Mouse (Mus musculus): ENCODE measurements around the gene Galnt2. TPM values are rescaled to one million over a fixed set of nuclear protein-coding genes. Genes with fewer than 3 reads are reported as not detected.

Gene Galnt2
- total and polyA plus RNA-seq, 2 experiments from 2014 or later = 36.5 to 54.9 TPM

DNA sequence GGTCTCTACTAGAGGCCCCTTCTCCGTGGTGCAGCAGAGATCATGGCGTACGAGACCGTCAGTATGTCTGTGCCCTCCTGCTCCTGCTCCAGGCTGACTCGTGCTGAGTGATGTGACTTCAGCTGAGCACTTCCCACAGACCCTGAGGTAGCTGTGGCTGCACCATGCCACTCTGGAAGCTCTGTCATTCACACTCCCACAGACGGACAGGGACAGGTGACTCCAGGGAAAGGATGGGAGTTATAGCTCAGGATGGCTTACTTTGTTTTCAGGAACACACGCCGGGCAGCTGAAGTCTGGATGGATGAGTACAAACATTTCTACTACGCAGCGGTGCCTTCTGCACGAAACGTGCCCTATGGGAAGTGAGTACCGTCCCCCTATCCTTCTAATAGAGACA lies 105.1 kb downstream of the Galnt2 start:
- no peaks in the 10 kb centered on the region for H3K9me3 ChIP-seq (ENCODE audit: low read length)
- no peaks in the 10 kb centered on the region for H3K27me3 ChIP-seq (ENCODE audit: insufficient read depth, low read length)
- no peak overlapping the region for H3K4me3 ChIP-seq (ENCODE audit: low read length)
- DNase-seq (ENCODE audit: low spot score) (no peak), ATAC-seq (no peak)
- peaks cover 52% of the 10 kb centered on the region for H3K36me3 ChIP-seq (ENCODE audit: insufficient read depth, low read length)
- 0 out of 2 replicates have a peak, but pooled peaks cover 3% of the 10 kb centered on the region for H3K4me1 ChIP-seq (ENCODE audit: insufficient read depth, low read length)
- no peak overlapping the region for H3K9ac ChIP-seq (replicated peaks; ENCODE audit: low read length)
- H3K4me2 ChIP-seq (ENCODE audit: low read depth, low read length) = no peak overlapping the region
- 94% methylated on average over 13 of the region's 13 CpGs for WGBS
- no peak for TF ChIP-seq CTCF (IDR thresholded peaks at IDR 0.05; ENCODE audit: low read depth)
- H3K27ac ChIP-seq = no peak overlapping the region

- H3K4me2 ChIP-seq (ENCODE audit: low read depth, low read length) = no peak overlapping the region
- TF ChIP-seq CTCF (IDR thresholded peaks at IDR 0.05; ENCODE audit: low read depth) = no peak
- DNase-seq (ENCODE audit: low spot score) (no peak), ATAC-seq (no peak)
- 88% methylated on average over 3 of the region's 3 CpGs for WGBS
- H3K4me1 ChIP-seq (ENCODE audit: insufficient read depth, low read length) = 0 out of 2 replicates have a peak, but pooled peaks cover 3% of the 10 kb centered on the region
- H3K9ac ChIP-seq (replicated peaks; ENCODE audit: low read length) = no peak overlapping the region
- H3K4me3 ChIP-seq (ENCODE audit: low read length) = no peak overlapping the region
- H3K27me3 ChIP-seq (ENCODE audit: insufficient read depth, low read length) = no peaks in the 10 kb centered on the region
- H3K36me3 ChIP-seq (ENCODE audit: insufficient read depth, low read length) = peaks cover 62% of the 10 kb centered on the region
- H3K9me3 ChIP-seq (ENCODE audit: low read length) = no peaks in the 10 kb centered on the region
- no peak overlapping the region for H3K27ac ChIP-seq
These were observed 108.6 kb downstream of the Galnt2 start for GRCm38 (mm10) chr8:124339742-124340141.

DNA sequence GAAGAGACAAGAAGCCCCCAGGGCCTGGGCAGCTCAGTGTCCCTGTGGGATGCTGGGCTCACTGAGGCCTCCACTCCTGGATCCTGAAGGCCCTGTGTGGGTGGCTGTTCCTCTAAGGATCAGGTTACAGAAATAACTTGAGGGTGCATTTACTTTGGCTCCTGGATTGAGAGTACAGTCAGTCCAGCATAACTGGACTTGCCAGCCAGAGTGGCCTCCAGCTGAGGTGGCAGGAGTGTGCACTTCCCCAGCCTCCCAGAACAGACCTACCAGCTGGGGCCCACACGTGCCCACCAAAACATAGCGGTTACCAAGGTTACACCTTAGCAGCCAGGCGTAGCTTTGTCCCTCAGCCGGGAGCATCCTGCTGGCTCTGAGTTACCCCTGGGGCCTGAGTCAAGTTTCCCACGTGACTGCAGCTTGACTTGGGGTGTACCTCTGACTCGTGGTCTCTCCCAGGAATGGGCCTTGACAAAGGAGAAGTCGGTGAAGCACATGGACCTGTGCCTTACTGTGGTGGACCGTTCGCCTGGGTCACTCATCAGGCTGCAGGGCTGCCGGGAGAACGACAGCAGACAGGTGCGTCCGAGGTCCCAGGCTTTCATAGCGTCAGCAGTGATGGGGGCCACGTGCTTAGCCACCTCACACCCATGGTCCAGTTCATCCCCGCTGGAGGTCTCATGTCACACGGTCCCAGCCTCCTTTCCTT lies 109.3 kb downstream of the Galnt2 start:
- DNase-seq (ENCODE audit: low spot score) (peak; percentile 54), ATAC-seq (peak; percentile 81)
- Histone ChIP-seq H3K4me3 (ENCODE audit: low read length) (no peak overlapping the region), H3K9me3 (ENCODE audit: low read length) (no peaks in the 10 kb centered on the region), H3K27me3 (ENCODE audit: insufficient read depth, low read length) (no peaks in the 10 kb centered on the region), H3K36me3 (ENCODE audit: insufficient read depth, low read length) (peaks cover 61% of the 10 kb centered on the region), H3K4me2 (ENCODE audit: low read depth, low read length) (no peak overlapping the region), H3K27ac (no peak overlapping the region), H3K9ac (replicated peaks; ENCODE audit: low read length) (no peak overlapping the region), H3K4me1 (ENCODE audit: insufficient read depth, low read length) (0 out of 2 replicates have a peak, but pooled peaks cover 3% of the 10 kb centered on the region)
- no peak for TF ChIP-seq CTCF (IDR thresholded peaks at IDR 0.05; ENCODE audit: low read depth)
- WGBS = 52% methylated on average over 17 of the region's 17 CpGs

GRCm38 (mm10) chr8:124343151-124343550 lies 112.0 kb downstream of the Galnt2 start:
- ATAC-seq (no peak), DNase-seq (ENCODE audit: low spot score) (no peak)
- Histone ChIP-seq H3K27ac (no peak overlapping the region), H3K4me3 (ENCODE audit: low read length) (no peak overlapping the region), H3K4me2 (ENCODE audit: low read depth, low read length) (no peak overlapping the region), H3K9ac (replicated peaks; ENCODE audit: low read length) (no peak overlapping the region), H3K27me3 (ENCODE audit: insufficient read depth, low read length) (no peaks in the 10 kb centered on the region), H3K9me3 (ENCODE audit: low read length) (no peaks in the 10 kb centered on the region), H3K36me3 (ENCODE audit: insufficient read depth, low read length) (peaks cover 47% of the 10 kb centered on the region), H3K4me1 (ENCODE audit: insufficient read depth, low read length) (0 out of 2 replicates have a peak, but pooled peaks cover 3% of the 10 kb centered on the region)
- no peak for TF ChIP-seq CTCF (IDR thresholded peaks at IDR 0.05; ENCODE audit: low read depth)
- 96% methylated on average over 15 of the region's 15 CpGs for WGBS

- DNase-seq (ENCODE audit: low spot score) (no peak), ATAC-seq (no peak)
- H3K27ac ChIP-seq = no peak overlapping the region
- H3K36me3 ChIP-seq (ENCODE audit: insufficient read depth, low read length) = peaks cover 40% of the 10 kb centered on the region; the same call in 1 of the 2 replicates
- no peak overlapping the region for H3K4me3 ChIP-seq (ENCODE audit: low read length)
- no peak overlapping the region for H3K4me2 ChIP-seq (ENCODE audit: low read depth, low read length)
- 76% methylated on average over 12 of the region's 12 CpGs for WGBS
- H3K27me3 ChIP-seq (ENCODE audit: insufficient read depth, low read length) = no peaks in the 10 kb centered on the region
- no peak overlapping the region for H3K9ac ChIP-seq (replicated peaks; ENCODE audit: low read length)
- 0 out of 2 replicates have a peak, but pooled peaks cover 3% of the 10 kb centered on the region for H3K4me1 ChIP-seq (ENCODE audit: insufficient read depth, low read length)
- no peaks in the 10 kb centered on the region for H3K9me3 ChIP-seq (ENCODE audit: low read length)
- TF ChIP-seq CTCF (IDR thresholded peaks at IDR 0.05; ENCODE audit: low read depth) = no peak
These were observed 112.8 kb downstream of the Galnt2 start for GRCm38 (mm10) chr8:124343991-124344390.

DNA sequence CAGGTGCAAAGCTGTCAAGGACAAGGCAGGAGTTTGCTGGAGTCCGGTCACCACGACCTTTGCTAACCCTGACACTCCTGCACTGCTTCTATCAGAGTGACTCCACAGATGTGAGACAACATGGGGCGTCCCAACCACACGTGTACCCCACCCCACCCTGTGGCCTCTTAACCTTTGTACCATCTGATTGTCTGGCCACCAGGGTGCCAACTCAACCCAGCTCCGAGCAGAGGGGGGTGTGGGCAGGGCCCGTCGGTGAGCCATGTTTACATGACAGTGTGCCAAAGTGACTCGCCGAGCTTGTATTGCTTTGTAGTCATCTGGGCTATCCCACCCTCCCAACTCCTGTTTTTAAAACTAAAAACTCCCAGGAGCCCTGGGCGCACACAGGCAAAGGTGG lies 113.9 kb downstream of the Galnt2 start:
- Histone ChIP-seq H3K4me1 (ENCODE audit: insufficient read depth, low read length) (0 out of 2 replicates have a peak, but pooled peaks cover 3% of the 10 kb centered on the region), H3K9me3 (ENCODE audit: low read length) (no peaks in the 10 kb centered on the region), H3K36me3 (ENCODE audit: insufficient read depth, low read length) (peaks cover 32% of the 10 kb centered on the region; the same call in 1 of the 2 replicates), H3K27ac (no peak overlapping the region), H3K27me3 (ENCODE audit: insufficient read depth, low read length) (no peaks in the 10 kb centered on the region), H3K9ac (replicated peaks; ENCODE audit: low read length) (no peak overlapping the region), H3K4me2 (ENCODE audit: low read depth, low read length) (no peak overlapping the region), H3K4me3 (ENCODE audit: low read length) (no peak overlapping the region)
- 74% methylated on average over 10 of the region's 10 CpGs for WGBS
- ATAC-seq = no peak
- no peak for TF ChIP-seq CTCF (IDR thresholded peaks at IDR 0.05; ENCODE audit: low read depth)
- no peak for DNase-seq (ENCODE audit: low spot score)

Measured in hindbrain, postnatal 0 days (tissue).